Mouse (Mus musculus) frontal cortex, postnatal 36 days (tissue): ENCODE measurements around the gene Ckmt1.
"Not testable (repeated sequence)": the region's sequence is repeated elsewhere in the genome, so short reads cannot be mapped to it uniquely, and the experiment has no call there.

ENCODE experiments used
- DNase-seq, 2 experiments: peaks; one replicate each; pipeline ENCODE4 v3.0.0; 2022; ENCODE audit warnings: low spot score in 2 of 2

Ckmt1 gene

GRCm38 (mm10) chr2:121357494-121357893, at the start of gene Ckmt1:
Gene Ckmt1 (plus strand): TSS chr2:121357714.
- no peak for DNase-seq

- no peak for DNase-seq
Measured at GRCm38 (mm10) chr2:121308997-121309416, 48.5 kb upstream of the Ckmt1 start.

- DNase-seq = no peak
Measured at GRCm38 (mm10) chr2:121316278-121316677, 41.2 kb upstream of the Ckmt1 start.

- DNase-seq = no peak
Measured at GRCm38 (mm10) chr2:121323041-121323440, 34.5 kb upstream of the Ckmt1 start.

- no peak for DNase-seq
Measured at GRCm38 (mm10) chr2:121323693-121324470, 33.6 kb upstream of the Ckmt1 start.

- DNase-seq = no peak
Measured at GRCm38 (mm10) chr2:121329492-121329891, 28.0 kb upstream of the Ckmt1 start.

- DNase-seq = no peak
Measured at GRCm38 (mm10) chr2:121339057-121339456, 18.5 kb upstream of the Ckmt1 start.

GRCm38 (mm10) chr2:121353156-121353555, 4.4 kb upstream of the Ckmt1 start:
- DNase-seq = no peak

GRCm38 (mm10) chr2:121354378-121354777, 3.1 kb upstream of the Ckmt1 start:
- DNase-seq = peak in 1 of 2 experiments; percentile 15

- DNase-seq = peak; percentile 99
Measured at GRCm38 (mm10) chr2:121354820-121355592, 2.5 kb upstream of the Ckmt1 start, which contains the start of gene Ppip5k1. Gene Ppip5k1 (minus strand): TSS chr2:121355396.

GRCm38 (mm10) chr2:121357961-121358360, 447 bp downstream of the Ckmt1 start:
- DNase-seq = no peak

GRCm38 (mm10) chr2:121358381-121358780, 867 bp downstream of the Ckmt1 start:
- DNase-seq = peak; percentile 85 to 89

- DNase-seq = no peak
Measured at GRCm38 (mm10) chr2:121359461-121359860, 1.9 kb downstream of the Ckmt1 start.

- no peak for DNase-seq
Measured at GRCm38 (mm10) chr2:121363656-121364055, 6.1 kb downstream of the Ckmt1 start.

GRCm38 (mm10) chr2:121368831-121369230, 11.3 kb downstream of the Ckmt1 start:
- DNase-seq = no peak

GRCm38 (mm10) chr2:121370921-121371320, 13.4 kb downstream of the Ckmt1 start:
- no peak for DNase-seq

GRCm38 (mm10) chr2:121372266-121372665, 14.8 kb downstream of the Ckmt1 start:
- no peak for DNase-seq

GRCm38 (mm10) chr2:121374766-121375165, 17.3 kb downstream of the Ckmt1 start:
- no peak for DNase-seq

- not testable (repeated sequence) for DNase-seq
Measured at GRCm38 (mm10) chr2:121386961-121387575, 29.6 kb downstream of the Ckmt1 start, which contains the start of gene Strc. Gene Strc (minus strand): TSS chr2:121387168.

GRCm38 (mm10) chr2:121396624-121397023, 39.1 kb downstream of the Ckmt1 start:
- DNase-seq = peak; percentile 89 to 91

GRCm38 (mm10) chr2:121403296-121403695, 45.8 kb downstream of the Ckmt1 start:
- no peak for DNase-seq

- DNase-seq = no peak
Measured at GRCm38 (mm10) chr2:121408160-121408559, 50.6 kb downstream of the Ckmt1 start.
